Mouse (Mus musculus) E14TG2a.4 (cell line): ENCODE results near the gene Mrps26.

Experiments used
- CTCF ChIP-seq: conservative IDR thresholded peaks from 2 replicates; pipeline ENCODE4 v1.5.1; 2014; ENCODE audit warnings: low read length
- NANOG ChIP-seq: IDR thresholded peaks from 2 replicates; pipeline ENCODE4 v1.6.1; 2014; ENCODE audit warnings: borderline replicate concordance, low read length, mixed read lengths
- POU5F1 ChIP-seq: IDR thresholded peaks from 2 replicates; pipeline ENCODE4 v1.6.1; 2014; ENCODE audit warnings: low read length, borderline replicate concordance

- TF ChIP-seq CTCF, result no peak
- TF ChIP-seq NANOG, result no peak
- no peak for TF ChIP-seq POU5F1
Observed at GRCm38 (mm10) chr2:130532201-130532600, 31.3 kb upstream of the Mrps26 start.
